Mouse (Mus musculus): ENCODE measurements around the gene Grik1.

The Grik1 gene

DNA sequence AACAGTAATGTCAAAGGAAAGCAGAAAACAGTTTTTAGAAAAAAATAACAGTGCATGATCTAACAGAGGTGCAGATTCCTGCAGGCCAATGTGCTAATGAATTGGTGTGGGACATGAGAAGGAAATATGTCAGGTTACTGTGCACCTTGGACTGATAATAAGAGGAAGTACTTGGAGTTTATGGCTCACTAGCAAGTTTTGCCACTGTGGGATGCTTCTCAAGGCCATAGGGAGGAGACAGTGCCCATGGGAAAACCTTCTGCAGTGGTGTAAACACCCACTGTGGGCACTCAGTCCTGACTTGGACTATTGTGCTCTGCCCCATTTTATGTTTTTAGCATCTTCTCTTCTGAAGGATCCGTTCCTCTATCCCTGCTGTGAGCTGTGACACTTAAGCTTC, 428.3 kb downstream of the Grik1 start:
- in situ Hi-C loops (cut with MseI, MboI) = no loop called here

DNA sequence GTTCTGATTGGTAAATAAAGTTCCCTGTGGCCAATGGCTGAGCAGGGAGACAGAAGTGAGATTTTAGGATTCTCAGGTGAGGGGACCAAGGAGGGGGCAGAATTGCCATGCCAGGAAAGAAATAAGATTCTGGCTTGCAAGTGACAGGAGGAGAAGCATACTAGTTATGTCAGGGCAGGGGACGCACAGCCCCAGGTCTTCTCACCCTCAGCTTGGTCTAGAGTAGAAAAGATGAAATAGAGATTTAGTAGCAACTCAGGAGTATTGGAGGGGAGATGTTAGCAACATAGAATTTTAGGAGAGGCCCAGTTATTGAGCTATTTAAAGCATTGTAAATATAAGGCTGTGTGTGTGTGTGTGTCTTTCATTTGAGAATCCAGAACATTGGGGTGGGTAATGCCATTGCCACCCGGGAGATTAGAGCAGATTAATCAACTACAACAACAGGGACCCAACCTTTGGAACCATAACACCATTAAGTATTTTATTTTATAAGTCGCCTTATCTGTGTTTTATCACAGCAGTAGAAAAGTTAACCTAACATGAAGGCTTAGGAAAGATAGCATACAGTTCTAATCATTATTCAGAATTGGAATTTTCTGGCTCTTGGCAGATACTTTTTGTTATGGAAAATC, 436.5 kb downstream of the Grik1 start:
- in situ Hi-C loops (cut with MseI, MboI) = no loop called here

GRCm38 (mm10) chr16:87851550-87851949, 438.5 kb downstream of the Grik1 start:
- in situ Hi-C loops (cut with MseI, MboI) = no loop called here

DNA sequence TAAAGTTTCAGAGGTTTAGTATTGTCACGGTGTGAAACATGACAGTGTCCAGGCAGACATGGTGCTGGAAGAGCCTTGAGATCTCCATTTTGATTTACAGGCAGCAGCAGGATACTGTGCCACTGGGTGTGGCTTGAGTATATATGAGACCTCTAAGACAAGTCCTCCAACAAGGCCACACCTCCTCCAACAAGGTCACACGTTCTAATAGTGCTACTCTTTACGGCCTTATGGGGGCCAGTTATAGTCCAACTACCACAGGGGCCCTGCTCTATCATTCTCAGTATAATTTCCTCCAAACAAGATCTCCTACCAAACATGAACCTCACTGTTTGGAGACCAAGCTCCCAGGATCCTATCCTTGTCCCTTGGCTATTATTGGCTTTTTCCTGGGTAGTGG, 441.3 kb downstream of the Grik1 start:
- in situ Hi-C loops (cut with MseI, MboI) = loop anchor here (10.0 kb wide), 1 partner anchor 356 kb away; no protein-coding TSS in a partner anchor
